Mouse (Mus musculus): ENCODE results near the gene Cryzl1.
"Not testable (repeated sequence)": the region's sequence is repeated elsewhere in the genome, so short reads cannot be mapped to it uniquely, and the experiment has no call there.

The Cryzl1 gene

DNA sequence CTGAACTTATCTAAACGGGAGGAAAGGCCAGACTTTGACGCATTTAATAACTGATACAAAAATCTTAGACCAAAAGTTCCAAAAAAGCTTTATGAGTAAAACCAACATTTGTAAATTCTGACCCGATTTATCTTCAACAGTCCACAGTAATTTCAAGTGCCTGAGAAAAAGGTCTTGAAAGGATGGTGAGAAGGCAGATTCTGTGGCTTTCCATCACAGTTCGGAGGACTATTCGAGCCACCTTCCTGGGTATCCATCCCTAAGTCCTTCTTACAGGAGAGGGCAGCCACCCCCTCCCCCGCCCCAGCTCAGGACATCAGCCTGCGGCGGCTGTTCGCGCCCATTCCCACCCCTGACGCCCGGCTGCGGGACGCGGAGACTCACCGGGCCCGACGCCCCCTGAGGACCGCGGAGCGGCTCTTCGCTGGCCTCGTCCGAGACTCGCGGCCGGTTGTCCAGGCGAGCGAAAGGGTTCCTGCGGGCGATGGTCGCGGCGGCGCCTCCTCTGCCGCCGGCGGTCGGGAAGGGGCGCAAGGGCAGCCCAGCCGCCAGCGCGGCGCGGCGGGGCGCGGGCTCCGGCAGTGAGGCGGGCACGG lies 40.7 kb downstream of the Cryzl1 start:
- DNase-seq (ENCODE audit: low spot score) = no peak

DNA sequence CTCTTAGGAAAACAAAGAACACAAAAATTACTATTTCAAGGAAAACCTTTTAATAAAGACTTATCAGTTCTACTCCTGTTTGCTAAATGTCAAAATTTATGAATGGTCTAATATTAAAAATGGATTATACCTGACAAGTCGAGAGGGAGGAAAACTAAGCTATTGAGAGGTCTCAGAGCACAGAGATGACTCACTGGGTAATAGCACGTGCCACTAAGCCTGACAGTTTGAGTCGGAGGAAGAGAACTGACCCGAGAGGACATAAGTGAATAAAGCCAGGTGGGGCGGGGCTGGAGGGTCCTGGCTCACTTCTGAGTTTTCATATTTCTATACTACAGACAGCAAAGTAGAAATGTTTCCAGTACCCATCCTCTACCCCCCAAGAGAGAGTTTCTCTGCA lies 42.4 kb downstream of the Cryzl1 start:
- DNase-seq (ENCODE audit: low spot score) = no peak

DNA sequence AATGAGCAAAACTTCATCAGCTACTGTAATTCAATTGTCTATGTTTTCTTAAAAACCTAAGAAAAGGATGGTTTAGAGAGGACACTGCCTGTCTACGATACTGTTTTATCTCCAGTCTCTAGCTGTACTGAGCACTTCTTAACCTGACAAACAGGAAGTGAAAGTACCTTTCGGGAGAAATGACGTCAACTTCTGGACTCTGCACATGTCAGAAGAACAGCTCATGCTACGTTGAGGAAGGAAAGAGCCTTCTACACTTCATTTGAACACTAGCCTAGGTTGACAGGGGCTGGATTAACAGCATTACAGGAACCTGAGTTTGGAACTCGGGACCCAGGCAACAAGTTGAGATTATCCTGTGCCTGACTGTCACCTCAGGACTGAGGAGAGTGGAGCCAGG lies 43.2 kb downstream of the Cryzl1 start:
- DNase-seq (ENCODE audit: low spot score) = no peak

DNA sequence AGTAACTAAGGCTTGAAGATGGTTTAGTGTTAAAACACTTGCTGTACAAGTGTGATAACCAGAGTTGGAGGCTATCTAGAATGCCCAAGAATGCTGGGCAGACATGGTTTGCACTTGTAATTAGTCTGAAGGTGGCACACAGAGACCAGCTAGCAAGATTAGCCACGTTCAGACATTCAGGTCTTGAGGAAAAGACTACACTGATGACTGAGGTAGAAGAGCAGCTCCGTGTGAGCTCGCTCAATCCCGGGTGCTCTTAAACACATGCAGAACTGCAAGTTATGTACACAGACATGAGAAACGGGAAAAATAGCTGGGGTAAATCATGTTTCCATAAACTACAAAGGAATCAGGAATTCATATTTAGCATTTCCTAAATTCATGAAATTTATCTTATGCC lies 48.1 kb downstream of the Cryzl1 start:
- no peak for DNase-seq (ENCODE audit: low spot score)

DNA sequence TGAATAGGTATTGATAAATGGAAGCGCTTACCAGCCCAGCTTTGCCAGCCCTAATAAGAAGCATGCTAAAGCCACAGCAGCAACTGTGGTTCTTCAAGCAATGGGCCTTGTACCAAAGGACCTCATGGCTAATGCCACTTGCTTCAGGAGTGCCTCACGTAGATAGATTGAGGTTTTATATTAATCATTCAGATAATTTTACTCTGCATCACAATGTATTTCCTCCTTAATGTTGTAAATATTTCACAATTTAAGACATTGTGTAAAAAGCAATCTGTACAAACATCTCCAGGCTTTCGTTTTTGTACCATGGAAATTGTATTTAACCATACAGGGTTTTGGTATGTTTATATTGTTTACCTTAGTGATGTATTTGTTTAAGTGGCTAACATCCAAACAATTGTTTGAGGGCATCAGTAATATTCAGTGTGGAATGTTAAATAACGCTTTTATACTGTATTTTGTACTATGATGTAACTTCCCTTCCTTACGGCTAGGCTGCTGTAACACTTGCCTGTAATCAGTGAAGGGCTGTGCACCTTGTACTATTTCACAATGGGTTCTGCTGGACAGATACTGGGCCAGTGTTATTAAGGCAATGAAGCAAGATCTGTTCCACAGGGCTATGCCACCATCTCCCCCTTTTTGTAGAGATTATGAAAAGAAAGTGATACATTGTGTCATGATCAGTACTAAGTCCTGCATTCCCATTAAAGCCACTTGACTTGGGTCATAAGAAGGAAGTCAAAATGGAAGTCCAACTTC lies 50.4 kb downstream of the Cryzl1 start:
- DNase-seq (ENCODE audit: low spot score) = no peak

DNA sequence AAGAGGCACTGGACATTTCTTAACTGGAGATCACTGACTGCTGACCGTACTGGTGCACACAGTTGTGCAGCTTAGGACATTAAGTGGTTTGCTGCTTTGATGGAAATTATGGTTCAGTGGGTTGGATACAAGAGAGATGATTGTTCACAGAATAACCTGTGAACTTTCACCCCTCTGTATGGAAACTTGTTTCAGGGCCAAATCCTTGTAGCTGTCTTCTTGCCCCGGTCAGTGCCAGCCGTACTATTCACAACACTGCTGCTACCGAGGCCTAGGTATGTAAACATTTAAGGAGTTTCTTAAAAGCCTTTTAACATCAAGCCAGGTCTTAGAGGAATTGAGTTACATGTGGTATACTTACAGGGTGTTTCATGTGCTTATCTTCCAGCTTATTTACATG lies 54.3 kb downstream of the Cryzl1 start:
- no peak for DNase-seq (ENCODE audit: low spot score)

DNA sequence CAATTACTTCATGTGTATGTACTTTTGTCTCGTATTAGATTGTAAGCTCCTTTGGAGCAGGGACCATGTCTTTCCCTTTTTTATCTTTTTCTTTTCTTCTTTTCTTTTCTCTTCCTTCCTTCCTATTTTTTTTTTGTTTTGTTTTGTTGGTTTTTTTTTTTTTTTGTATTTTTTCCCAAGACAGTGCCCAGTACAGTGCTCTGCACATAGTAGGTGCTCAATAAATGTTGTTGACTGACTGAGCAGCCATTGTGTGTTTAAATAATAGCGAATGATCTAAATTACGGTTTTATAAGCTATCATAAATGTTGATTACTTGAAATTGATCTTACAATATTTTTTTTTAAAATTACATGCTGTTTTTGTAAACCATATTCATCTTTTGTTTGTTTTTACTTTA lies 65.0 kb downstream of the Cryzl1 start:
- no peak for DNase-seq (ENCODE audit: low spot score)

DNA sequence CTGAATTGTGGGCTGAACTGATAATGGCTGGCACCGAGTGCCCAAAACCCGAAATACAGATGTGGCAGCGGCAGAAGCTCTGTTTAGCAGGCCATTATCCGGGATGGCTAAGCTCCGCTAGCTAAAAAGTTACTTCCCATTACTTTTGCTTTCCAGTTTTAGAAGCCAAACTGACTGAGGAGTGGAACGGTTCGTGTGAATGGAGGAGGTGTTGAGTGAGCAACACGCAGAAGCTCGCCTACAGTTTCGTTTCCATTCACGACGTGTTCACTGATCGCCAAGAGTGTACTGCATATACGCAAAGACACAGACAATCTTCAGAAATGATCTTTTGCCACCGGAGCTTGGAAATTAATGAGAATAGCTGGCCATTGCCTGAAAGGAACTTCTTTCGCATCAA lies 66.4 kb downstream of the Cryzl1 start:
- no peak for DNase-seq (ENCODE audit: low spot score)

DNA sequence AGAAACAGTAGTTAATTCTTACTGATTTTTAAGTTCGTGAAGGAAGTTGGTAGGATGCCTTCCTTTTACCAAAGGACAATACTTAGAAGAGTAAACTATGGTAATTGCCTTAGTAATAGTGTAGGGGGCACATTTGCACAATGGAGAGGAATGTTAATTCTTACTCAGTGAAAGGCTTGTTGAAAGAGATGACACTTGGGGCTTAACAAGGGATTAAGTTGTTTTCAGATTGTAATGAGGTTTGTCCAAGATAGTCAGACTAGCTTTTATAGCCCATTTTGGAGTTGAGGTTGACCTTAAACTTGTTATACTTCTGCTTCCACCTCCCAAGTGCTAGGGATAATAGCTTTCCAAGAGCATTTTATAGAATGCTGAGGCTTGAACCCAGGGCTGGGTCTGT lies 67.4 kb downstream of the Cryzl1 start:
- DNase-seq (ENCODE audit: low spot score) = no peak

DNA sequence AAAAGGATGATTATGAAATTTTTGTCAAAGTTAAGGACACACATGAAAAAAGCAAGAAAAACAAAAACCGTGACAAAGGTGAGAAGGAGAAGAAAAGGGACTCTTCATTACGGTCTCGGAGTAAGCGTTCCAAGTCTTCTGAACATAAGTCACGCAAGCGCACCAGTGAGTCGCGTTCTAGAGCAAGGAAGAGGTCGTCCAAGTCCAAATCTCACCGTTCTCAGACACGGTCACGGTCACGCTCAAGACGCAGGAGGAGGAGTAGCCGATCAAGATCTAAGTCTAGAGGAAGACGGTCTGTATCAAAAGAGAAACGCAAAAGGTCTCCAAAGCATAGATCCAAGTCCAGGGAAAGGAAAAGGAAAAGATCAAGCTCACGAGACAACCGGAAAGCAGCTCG lies 69.0 kb downstream of the Cryzl1 start:
- no peak for DNase-seq (ENCODE audit: low spot score)

DNA sequence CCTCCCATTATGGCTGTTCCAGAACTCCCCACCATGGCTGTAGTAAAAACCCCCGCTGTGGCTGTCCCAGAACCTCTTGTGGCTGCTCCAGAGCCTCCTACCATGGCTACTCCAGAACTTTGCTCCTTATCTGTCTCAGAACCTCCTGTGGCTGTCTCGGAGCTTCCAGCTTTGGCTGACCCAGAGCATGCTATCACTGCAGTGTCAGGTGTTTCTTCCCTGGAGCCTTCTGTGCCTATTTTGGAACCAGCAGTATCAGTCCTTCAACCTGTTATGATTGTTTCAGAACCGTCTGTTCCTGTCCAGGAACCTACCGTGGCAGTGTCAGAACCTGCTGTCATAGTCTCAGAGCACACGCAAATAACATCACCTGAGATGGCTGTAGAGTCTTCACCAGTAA lies 70.3 kb downstream of the Cryzl1 start:
- DNase-seq (ENCODE audit: low spot score) = no peak

DNA sequence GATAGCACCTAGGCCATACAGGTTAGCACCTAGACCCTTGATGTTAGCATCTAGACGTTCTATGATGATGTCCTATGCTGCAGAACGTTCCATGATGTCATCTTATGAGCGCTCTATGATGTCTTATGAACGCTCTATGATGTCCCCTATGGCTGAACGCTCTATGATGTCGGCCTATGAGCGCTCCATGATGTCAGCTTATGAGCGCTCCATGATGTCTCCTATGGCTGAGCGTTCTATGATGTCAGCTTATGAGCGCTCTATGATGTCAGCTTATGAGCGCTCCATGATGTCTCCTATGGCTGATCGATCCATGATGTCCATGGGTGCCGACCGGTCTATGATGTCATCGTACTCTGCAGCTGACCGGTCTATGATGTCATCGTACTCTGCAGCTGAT lies 71.5 kb downstream of the Cryzl1 start:
- no peak for DNase-seq (ENCODE audit: low spot score)

DNA sequence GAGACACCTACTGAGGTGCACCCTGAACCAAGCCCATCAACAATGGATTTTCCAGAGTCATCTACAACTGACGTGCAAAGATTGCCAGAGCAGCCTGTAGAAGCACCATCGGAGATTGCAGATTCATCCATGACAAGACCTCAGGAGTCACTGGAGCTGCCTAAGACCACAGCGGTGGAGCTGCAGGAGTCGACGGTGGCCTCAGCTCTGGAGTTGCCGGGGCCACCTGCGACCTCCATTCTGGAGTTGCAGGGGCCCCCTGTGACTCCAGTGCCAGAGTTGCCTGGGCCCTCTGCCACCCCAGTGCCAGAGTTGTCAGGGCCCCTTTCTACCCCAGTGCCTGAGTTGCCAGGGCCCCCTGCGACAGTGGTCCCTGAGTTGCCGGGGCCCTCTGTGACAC lies 73.5 kb downstream of the Cryzl1 start:
- no peak for DNase-seq (ENCODE audit: low spot score)

DNA sequence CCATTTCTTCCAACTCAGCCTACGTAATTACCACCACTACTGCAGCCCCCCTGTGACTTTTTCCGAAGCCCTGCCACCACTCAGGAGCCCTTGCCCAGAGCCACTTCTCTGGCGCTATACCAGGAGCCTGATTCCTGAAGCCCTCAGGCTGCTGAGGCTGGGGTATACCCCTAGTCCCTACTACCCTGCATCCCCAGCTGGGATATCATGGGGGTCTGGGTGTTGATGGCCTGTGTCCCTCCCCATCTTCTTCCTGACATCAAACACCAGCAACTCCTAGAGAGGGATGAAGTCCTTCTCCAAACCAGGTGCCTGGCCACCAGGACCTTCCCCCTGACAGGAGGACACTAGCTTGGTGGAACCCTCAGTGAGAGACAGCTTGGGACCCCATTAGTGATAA lies 76.6 kb downstream of the Cryzl1 start:
- no peak for DNase-seq (ENCODE audit: low spot score)

DNA sequence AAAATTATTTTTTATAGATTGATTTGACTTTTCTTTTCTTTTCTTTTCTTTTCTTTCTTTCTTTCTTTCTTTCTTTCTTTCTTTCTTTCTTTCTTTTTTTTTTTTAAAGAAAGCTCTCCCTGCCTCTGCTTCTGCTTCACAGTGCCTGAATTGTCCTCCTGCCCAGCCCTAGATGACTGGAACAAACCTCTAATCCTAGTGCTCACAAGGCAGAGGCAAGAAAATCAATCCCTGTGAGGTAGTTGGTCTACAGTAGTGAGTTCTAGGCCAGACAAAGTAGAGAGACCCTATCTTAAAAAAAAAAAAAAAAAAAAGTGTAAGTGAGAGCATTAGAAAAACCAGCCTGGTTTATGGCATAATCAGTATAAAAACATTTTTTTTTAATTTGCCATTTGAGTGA lies 79.0 kb downstream of the Cryzl1 start:
- no peak for DNase-seq (ENCODE audit: low spot score)

DNA sequence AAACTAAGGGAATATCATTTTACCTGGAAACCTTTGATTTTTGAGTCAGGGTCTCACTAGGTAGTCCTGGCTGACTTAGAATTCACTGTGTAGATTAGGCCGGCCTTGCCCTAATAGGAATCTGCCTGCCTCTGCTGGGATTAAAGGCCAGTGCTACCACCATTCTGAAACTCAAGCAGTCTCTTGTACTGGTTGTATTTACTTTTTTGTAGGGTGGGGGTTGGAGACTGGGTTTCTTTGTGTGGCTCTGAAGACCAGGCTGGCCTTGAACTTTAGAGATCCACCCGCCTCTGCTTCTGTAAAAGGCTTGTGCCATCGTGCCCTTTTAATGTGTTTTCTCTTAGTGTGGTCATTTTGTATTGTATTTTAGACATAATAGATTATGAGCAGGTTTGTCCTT lies 79.5 kb downstream of the Cryzl1 start:
- no peak for DNase-seq (ENCODE audit: low spot score)

DNA sequence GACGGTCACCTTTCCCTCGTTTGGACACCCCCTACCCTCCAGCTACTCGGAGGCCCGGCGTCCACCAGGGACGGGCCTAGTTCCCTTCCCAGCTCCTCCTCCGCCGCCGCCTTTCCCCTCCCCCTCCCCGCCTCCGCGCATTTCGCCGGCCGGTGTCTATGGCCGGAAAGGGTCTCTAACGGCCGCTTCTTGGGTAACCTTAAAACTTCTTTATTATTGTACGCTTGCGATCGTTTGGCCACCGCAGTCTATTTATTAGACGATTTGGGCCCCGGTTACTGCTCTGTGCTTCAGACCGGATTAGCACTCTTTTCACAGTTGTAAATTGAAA lies 80.6 kb downstream of the Cryzl1 start:
- peak; percentile 73 for DNase-seq (ENCODE audit: low spot score)

DNA sequence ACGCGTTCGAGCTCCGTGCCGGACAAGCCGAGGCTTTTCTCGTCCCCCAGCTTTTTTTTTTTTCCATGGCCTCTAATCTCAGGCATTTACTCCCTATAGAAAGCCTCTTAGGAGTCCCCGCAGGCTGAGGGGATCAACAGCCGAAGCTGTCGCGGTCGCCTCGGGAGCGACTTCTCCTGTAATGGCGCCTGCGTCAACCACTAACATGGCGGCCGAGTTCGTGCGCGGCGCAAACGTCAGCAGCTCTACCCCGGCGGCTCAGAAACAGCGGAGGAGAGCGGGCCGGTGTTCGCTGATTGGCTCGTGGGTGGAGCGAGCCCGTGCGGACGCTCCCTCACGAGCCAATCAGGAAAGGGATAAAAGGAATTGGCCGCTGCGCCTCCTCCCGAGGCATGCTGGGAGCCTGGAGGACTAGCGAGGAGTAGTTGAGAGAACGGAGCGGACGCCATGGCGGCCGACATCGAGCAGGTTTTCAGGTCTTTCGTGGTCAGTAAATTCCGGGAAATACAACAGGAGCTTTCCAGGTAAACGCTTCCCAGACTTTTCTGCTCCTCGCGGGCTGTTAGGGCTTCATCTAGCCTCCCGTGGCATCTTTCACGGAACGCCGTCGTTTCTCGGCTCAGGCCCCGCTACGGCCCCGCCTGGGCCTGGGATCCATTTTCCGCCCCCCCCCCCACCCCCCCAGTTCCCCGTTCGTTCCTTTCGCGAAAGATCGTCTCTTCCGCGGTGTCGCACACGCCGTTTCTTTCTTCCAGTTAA lies 81.1 kb downstream of the Cryzl1 start, which contains the start of gene Son:
Gene Son (plus strand): TSS at position 46 of the 759 bp plus-strand sequence.
- peak; percentile 83 for DNase-seq (ENCODE audit: low spot score)

DNA sequence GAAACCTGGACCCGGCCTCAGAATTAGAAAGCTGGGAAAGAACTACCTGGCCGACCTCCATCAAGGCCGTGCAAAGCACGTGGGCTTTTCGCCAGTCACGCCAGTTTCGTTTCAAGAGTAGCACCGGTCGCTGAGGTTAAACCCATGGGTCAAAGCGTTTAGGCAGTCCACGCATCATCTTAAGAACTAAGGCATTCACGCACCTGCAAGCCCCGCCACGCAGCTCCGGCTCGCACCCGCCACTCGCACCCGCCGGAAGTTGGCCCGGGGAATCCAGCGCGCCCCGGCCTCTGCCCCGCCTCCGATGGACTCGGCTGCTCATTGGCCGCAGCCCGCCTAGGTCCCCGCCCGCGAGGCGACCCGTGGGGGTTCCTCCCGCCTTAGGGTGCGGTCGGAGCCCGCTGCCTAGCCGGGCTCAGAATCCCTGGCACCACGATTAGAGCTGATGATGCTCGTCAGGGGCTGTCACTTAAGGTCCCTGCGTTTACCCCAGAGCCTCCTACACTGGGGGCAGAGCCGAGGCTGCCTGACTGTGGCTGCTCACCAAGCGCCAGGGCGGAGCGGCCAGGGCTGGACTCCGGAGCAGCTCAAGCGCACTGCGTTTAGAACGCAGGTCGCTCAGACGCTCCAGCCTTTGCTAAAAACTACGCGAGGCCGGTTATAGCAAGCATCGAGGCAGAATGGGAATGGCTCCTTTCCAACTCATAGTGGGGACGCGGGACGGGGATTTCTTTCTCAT lies 81.9 kb downstream of the Cryzl1 start, which contains the start of gene Gart:
Gene Gart (minus strand): TSS at position 272 of the 739 bp plus-strand sequence.
- peak; percentile 90 for DNase-seq (ENCODE audit: low spot score)

DNA sequence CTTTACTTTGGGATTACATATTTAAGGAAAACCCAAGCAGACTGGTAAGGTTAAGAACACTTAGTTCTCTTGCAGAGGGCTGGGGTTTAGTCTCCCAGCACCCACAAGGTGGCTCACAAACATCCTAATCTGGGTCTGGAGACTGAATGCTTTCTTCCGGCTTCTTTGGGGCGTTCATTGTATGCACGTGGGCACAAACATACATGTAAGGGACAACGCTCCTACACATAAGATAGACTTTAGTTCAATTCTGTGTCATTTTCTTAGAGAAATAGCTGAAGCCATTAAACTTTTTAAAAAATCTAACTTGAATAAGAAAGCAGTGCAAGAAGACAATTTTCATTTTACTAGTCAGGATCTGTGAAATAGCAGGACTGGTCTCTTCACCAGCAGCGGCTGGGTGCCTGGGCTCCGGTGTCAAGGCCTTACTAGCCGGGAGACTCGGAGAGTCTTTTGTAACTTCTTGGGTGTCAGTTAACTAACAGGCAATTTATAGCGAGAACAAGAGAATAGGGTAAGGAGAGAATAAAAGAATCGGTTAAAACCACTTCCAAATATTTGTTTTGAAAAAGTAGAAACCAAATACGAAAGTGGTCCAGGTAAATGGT lies 82.7 kb downstream of the Cryzl1 start:
- DNase-seq (ENCODE audit: low spot score) = no peak

DNA sequence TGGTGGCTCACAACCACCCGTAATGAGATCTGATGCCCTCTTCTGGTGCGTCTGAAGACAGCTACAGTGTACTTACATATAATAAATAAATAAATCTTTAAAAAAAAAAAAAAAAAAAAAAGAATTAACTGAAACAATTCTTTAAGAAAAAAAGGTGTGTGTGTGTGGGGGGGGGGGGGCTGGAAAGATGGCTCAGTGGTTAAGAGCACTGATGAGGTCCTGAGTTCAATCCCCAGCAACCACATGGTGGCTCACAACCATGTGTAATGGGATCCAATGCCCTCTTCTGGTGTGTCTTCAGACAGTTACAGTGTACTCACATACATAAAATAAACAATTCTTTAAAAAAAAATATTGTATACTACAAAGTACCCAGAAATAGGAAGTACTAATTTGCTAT lies 83.4 kb downstream of the Cryzl1 start:
- not testable (repeated sequence) for DNase-seq (ENCODE audit: low spot score)

DNA sequence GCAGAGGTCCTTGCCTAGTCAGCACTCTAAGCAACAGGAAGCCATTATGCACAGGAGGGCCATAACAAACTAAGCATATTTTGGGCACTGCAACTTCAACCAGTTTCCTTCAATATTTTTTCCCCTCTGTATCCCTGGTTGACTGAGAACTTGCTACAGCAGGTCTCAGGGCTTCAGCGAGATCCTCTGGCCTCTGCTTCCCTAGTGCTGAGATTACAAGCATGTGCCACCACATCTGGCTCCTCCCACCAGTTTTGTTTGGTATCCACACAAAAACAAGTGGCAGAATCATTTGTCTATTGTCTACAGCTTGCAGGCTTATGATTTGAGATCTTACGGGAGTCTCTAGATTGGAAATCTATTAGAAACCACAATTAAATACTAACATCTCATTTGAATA lies 83.9 kb downstream of the Cryzl1 start:
- no peak for DNase-seq (ENCODE audit: low spot score)
